Mouse (Mus musculus) ES-Bruce4 (cell line): ENCODE measurements around the gene H2-Eb1.

Source experiments
- CTCF ChIP-seq: IDR thresholded peaks from one replicate; pipeline ENCODE4 v1.8.1; 2011; ENCODE audit warnings: low read depth, low read length
- EP300 ChIP-seq: IDR thresholded peaks from 2 replicates; pipeline ENCODE4 v1.6.1; 2011; ENCODE audit warnings: low read depth, low read length; ENCODE audit not compliant: insufficient read depth
- POLR2A ChIP-seq: IDR thresholded peaks from one replicate; pipeline ENCODE4 v1.8.1; 2011; ENCODE audit warnings: low read length; ENCODE audit not compliant: insufficient read depth

GRCm38 (mm10) chr17:34308161-34308560, 2.5 kb downstream of the H2-Eb1 start:
- no peak for TF ChIP-seq POLR2A
- TF ChIP-seq CTCF, result no peak
- no peak for TF ChIP-seq EP300
